Mouse (Mus musculus) testis, adult 2 months (tissue): Measurements from ENCODE around the gene Wfikkn2. TPM values are rescaled to one million over a fixed set of nuclear protein-coding genes. Genes with fewer than 3 reads are reported as not detected.
A peak's percentile ranks its signal among the peaks of the same experiment; 100 is the strongest.

Experiments used
- H3K27ac ChIP-seq: fragments of 200-500 bp; 2 replicates; pipeline ENCODE4 v1.5.1; 2012; ENCODE audit warnings: low read depth, low read length; ENCODE audit not compliant: control insufficient read depth, insufficient read depth
- H3K27me3 ChIP-seq: fragments of 200-500 bp; 2 replicates; pipeline ENCODE4 v1.6.1; 2012; ENCODE audit warnings: mild to moderate bottlenecking, low read length, moderate library complexity; ENCODE audit not compliant: control insufficient read depth, insufficient read depth
- H3K36me3 ChIP-seq: fragments of 200-500 bp; 2 replicates; pipeline ENCODE4 v1.6.1; 2012; ENCODE audit warnings: mild to moderate bottlenecking, low read length; ENCODE audit not compliant: control insufficient read depth, insufficient read depth
- H3K4me1 ChIP-seq: fragments of 200-500 bp; 2 replicates; pipeline ENCODE4 v1.6.1; 2012; ENCODE audit warnings: low read length; ENCODE audit not compliant: control insufficient read depth, insufficient read depth
- H3K4me3 ChIP-seq: fragments of 200-500 bp; 2 replicates; pipeline ENCODE4 v1.5.1; 2012; ENCODE audit warnings: low read depth, mild to moderate bottlenecking, low read length, moderate library complexity, mixed read lengths; ENCODE audit not compliant: control insufficient read depth
- CTCF ChIP-seq: fragments of 200-500 bp; IDR thresholded peaks from 2 replicates; pipeline ENCODE4 v1.5.1; 2012; ENCODE audit warnings: low read depth, mild to moderate bottlenecking, inconsistent platforms, low read length, moderate library complexity; ENCODE audit not compliant: control insufficient read depth, insufficient read depth, insufficient replicate concordance
- POLR2A ChIP-seq: fragments of 200-500 bp; IDR thresholded peaks from 2 replicates; pipeline ENCODE4 v1.6.1; 2012; ENCODE audit warnings: low read depth, mild to moderate bottlenecking, inconsistent platforms, low read length, moderate library complexity; ENCODE audit not compliant: control insufficient read depth
- polyA plus RNA-seq: library from polyadenylated mRNA; depleted of rRNA; stranded (reverse); fragments of >200 nt; gene quantifications from 2 replicates; pipeline ENCODE4 v1.2.3, GENCODE M21; 2012

Wfikkn2 gene
- polyA plus RNA-seq, 1 experiment: 0.59 TPM

- Histone ChIP-seq H3K4me3 (no peak overlapping the region), H3K27ac (no peak overlapping the region), H3K4me1 (peaks cover 2% of the 10 kb centered on the region; the same call in 1 of the 2 replicates), H3K27me3 (no peaks in the 10 kb centered on the region), H3K36me3 (no peaks in the 10 kb centered on the region)
- no peak for TF ChIP-seq CTCF
- TF ChIP-seq POLR2A: no peak
These were observed 14.0 kb upstream of the Wfikkn2 start for GRCm38 (mm10) chr11:94259814-94260213.

DNA sequence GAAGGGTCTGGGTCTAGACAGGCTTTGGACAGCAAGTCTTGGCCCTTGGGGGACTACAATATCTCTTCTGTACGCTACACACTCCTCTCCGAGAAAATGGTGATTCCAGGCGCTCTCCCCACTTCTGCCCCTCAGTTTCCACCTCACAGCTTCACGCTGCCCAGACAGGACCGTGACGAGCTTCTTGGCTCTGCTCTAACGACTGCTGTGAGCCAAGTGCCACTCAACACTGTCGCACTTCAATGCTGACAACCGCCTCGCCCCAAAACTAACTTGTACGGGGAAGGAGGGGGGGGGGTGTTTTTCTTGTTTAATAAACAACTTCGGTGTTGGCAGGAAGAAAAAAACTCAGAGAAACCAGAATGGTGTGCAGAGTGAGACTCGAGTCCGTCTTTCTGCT is 12.2 kb upstream of the Wfikkn2 start:
- no peak overlapping the region for H3K4me3 ChIP-seq
- no peaks in the 10 kb centered on the region for H3K27me3 ChIP-seq
- no peak for TF ChIP-seq POLR2A
- TF ChIP-seq CTCF: no peak
- no peak overlapping the region for H3K27ac ChIP-seq
- H3K36me3 ChIP-seq: no peaks in the 10 kb centered on the region
- no peaks in the 10 kb centered on the region for H3K4me1 ChIP-seq

DNA sequence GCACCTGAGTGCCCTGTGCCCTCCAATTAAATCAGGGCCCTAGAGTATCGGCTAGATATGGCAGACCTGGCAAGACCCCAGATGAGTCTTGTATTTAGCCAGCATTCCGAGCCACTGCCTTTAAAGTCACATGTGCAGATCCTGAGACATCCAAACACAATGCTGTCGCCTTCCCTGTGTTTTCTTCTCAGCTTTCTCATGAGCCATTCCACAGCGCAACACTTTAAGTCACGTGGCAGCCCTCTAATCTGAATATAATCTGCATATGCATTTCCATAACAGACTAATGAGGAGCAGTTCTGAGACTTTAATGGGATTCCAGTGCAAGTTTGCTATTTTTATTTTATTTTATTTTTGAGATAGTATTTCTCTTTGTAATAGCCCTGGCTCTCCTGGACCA is 9.9 kb upstream of the Wfikkn2 start:
- Histone ChIP-seq H3K27ac (no peak overlapping the region), H3K4me3 (no peak overlapping the region), H3K36me3 (no peaks in the 10 kb centered on the region), H3K4me1 (no peaks in the 10 kb centered on the region), H3K27me3 (no peaks in the 10 kb centered on the region)
- TF ChIP-seq POLR2A (no peak), CTCF (no peak)

GRCm38 (mm10) chr11:94253691-94254090 is 7.9 kb upstream of the Wfikkn2 start:
- H3K4me3 ChIP-seq: no peak overlapping the region
- H3K36me3 ChIP-seq: no peaks in the 10 kb centered on the region
- no peak overlapping the region for H3K27ac ChIP-seq
- TF ChIP-seq CTCF (no peak), POLR2A (no peak)
- no peaks in the 10 kb centered on the region for H3K4me1 ChIP-seq
- H3K27me3 ChIP-seq: no peaks in the 10 kb centered on the region

DNA sequence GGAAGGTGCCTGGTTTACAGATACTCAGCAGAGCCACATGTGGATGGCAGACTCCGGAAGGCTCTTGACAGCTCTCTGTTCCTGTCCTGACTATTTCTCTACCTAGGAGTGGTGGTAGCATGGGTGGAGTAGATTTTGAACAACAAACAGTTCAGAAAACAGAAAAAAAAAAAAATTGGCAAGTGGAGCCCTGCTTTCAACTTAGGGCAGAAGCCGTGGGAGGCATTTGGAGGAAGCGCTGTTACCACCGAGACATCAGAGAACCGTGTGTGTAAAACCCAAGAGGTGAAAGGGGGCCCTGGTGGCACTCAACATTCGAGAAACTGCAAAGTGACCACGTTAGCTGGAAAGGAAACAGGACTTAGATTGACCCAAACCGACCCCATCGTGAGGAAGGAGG is 7.4 kb upstream of the Wfikkn2 start:
- Histone ChIP-seq H3K36me3 (no peaks in the 10 kb centered on the region), H3K27me3 (no peaks in the 10 kb centered on the region), H3K4me1 (no peaks in the 10 kb centered on the region), H3K27ac (no peak overlapping the region), H3K4me3 (no peak overlapping the region)
- no peak for TF ChIP-seq POLR2A
- TF ChIP-seq CTCF: no peak

GRCm38 (mm10) chr11:94246789-94247061 is 920 bp upstream of the Wfikkn2 start:
- Histone ChIP-seq H3K27ac (no peak overlapping the region), H3K27me3 (no peaks in the 10 kb centered on the region), H3K4me3 (no peak overlapping the region), H3K36me3 (no peaks in the 10 kb centered on the region), H3K4me1 (peaks cover 15% of the 10 kb centered on the region)
- TF ChIP-seq POLR2A (no peak), CTCF (no peak)

- no peaks in the 10 kb centered on the region for H3K27me3 ChIP-seq
- H3K4me3 ChIP-seq: no peak overlapping the region
- no peaks in the 10 kb centered on the region for H3K36me3 ChIP-seq
- no peak for TF ChIP-seq POLR2A
- TF ChIP-seq CTCF: no peak
- peaks cover 15% of the 10 kb centered on the region for H3K4me1 ChIP-seq
- H3K27ac ChIP-seq: no peak overlapping the region
These were observed 1.4 kb downstream of the Wfikkn2 start for GRCm38 (mm10) chr11:94244385-94244784.

DNA sequence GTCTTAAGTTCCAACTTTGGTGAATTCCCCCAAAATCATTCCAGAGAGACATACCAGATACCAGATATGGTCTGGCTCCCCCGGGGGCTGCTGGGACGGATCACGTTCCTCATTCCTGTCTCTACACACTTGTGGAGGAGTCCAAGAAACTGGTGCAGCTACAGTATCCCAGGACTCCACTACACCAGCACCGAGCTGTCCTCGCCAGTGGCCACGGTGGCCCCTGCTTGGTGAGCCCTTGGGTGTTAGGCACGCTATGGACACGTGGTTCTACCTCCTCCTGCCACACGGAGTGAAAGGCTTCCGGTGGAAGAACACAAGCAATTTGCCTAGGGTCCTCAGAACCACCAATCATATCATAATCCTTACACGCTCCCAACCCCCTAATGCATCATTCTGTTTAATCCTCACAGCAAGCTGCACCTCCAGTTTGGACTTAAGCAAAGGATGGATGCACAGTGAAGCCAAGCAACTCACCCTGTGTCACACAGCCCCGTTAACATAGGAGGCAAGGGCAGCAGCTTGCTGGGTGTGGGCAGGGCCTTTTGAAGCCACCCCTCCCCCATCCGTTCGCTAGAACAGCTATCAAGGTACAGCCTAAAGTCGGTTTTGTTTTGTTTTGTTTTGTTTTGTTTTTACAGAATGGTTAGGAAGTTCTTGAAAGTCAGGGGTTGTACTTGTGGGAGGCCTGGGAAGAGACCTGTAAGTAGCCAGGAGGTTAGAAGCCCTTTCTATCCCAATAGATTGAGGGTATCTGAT is 2.2 kb downstream of the Wfikkn2 start:
- Histone ChIP-seq H3K4me3 (no peak overlapping the region; the same call in 1 of the 2 replicates), H3K27ac (peak overlapping the region; percentile 3; the same call in 1 of the 2 replicates), H3K27me3 (no peaks in the 10 kb centered on the region), H3K36me3 (no peaks in the 10 kb centered on the region), H3K4me1 (peaks cover 15% of the 10 kb centered on the region)
- TF ChIP-seq POLR2A: no peak
- TF ChIP-seq CTCF: no peak
